Mouse (Mus musculus) cerebellum, adult 9-11 months (tissue): ENCODE data around the gene Bmpr1b.
A peak's percentile ranks its signal among the peaks of the same experiment; 100 is the strongest.

Source experiments
- DNase-seq: peaks from one replicate; pipeline ENCODE4 v3.0.0; 2022

Gene Bmpr1b

DNA sequence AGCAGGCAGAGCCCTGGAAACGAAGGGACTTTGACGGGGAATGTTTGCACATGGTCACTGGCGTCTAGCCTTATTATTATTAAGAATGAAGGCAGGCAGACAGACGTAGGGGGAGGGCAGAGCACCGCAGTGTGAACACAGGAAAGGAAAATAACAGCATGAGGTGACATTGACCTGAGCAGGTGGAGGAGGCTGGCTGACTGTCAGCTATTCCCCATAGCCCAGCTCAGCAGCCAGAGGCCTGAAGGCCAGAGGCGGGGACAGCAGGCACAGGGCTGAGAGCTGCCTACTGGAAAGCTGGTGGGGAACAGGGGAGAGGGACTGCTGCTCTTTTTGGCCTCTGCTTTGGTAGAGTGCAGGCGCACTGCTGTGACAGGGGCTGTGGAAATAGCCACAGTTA is 358.3 kb downstream of the Bmpr1b start:
- peak; percentile 81 for DNase-seq

DNA sequence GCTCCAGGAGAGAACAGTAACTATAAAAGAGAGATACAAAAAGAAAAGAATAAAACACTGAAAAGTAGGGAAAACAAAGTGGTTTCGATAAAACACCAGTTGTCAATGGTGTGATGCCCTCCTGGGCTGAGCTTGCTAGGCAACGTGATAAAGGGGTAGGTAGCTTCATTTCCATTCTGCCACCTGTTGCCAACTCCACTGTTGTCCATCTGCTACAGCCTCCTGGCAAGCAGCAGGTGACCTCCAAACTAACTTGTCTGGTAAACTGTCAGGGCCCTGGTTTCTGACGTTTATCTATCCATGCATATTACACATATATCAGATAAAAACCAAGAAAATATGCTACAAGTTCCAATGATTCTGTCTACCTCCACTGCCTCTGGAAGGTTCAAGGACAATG is 359.6 kb downstream of the Bmpr1b start:
- DNase-seq = peak; percentile 73

DNA sequence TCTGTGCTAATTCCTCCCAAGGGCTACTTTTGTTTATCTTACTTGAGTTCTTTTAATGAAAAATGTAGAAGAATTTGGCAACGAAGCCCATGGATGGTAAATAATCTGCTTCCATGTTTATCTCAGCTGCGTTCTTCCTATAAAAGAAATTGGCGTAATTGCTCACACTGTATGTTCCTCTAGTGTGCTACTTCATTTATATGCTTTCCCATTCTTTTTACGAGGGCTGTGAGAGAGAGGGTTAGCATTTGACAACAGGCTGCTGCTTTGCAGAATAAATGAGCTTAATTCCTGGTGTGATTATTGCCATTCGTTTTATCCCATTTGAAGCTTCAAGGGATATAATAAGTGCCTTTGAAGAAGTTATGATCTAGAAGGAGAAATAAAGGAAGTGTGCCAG is 365.1 kb downstream of the Bmpr1b start:
- DNase-seq = no peak

GRCm38 (mm10) chr3:141797789-141798188 is 371.4 kb downstream of the Bmpr1b start:
- DNase-seq = no peak

- DNase-seq = no peak
Measured at GRCm38 (mm10) chr3:141797372-141797771, 371.9 kb downstream of the Bmpr1b start.

DNA sequence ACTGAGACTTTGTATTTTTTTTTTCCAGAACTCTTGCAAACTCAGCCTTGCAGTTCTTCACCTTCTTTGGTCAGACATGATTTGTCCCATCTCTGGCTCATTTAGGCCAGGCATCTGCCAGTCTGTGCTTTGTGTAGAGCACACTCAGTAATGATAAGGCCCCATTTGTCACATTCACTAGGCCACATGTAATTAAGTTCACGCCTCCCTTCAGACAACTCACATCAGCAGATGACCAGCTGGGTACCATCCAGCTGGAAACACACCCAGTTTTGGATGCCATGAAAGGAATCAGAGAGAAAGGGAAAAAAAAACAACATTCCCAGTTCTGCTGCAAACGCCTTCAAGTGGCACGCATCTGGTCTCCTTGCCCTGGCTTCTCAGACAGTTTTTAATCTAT is 374.9 kb downstream of the Bmpr1b start:
- DNase-seq = no peak

DNA sequence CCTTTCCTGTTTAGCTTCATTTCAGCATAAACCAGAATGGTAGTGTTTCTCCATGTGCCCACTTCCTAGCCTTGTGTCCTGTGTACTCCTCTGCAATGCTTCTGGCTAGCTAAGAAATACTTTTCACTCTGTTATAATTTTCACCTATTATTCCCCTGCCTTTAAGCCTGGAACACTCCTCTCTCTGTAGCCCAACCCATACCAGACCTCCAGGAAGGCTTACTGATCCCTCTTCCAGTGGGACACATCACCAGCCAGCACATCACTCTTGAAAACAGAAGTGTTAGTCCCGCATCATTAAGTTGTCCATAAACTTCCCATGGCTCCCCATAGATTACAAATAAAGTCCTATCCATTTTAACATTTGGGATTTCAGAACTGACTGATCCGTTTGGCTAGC is 375.5 kb downstream of the Bmpr1b start:
- DNase-seq = no peak

- DNase-seq = no peak
Measured at GRCm38 (mm10) chr3:141792106-141792505, 377.1 kb downstream of the Bmpr1b start.

DNA sequence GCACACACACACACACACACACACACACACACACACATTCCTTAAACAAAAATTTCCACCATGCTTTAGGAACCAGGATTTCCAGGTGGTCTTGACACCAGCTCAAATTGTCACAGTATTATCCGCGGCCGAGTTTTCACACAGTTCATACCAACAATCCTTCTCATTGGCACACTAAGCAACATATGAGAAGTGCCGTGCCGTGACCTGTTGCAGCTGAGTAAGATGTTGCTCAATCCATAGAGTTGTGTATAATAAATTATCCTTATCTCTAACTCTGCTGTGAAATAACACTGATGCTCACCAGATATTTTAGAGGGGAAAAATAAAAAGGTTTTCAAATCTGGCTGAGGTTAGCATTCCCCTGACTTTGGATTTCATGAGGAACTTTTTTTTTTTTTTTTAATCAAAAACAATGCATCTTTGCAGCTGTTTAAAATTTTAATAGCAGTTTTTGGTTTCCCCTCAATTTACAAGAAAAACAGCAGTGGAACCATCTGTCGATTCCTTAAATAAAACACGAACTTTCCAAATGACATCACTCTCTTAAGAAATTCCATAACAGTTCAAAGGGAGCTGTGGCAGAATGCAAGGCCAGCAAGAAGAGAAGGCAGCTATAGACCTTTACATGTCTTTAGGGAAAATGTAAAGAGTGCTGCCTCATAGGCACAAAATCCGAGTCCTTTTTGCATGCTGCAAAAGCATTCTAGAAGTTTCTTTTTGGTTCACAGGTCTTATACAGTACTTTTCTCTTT is 378.0 kb downstream of the Bmpr1b start:
- no peak for DNase-seq
